Mouse (Mus musculus): ENCODE measurements at regions not wholly inside any gene's neighbourhood (a gene's known extent, or its start where the extent isn't known, plus 50 kb on each side); places are given as distances from the start of the nearest gene placed in this dataset.

DNA sequence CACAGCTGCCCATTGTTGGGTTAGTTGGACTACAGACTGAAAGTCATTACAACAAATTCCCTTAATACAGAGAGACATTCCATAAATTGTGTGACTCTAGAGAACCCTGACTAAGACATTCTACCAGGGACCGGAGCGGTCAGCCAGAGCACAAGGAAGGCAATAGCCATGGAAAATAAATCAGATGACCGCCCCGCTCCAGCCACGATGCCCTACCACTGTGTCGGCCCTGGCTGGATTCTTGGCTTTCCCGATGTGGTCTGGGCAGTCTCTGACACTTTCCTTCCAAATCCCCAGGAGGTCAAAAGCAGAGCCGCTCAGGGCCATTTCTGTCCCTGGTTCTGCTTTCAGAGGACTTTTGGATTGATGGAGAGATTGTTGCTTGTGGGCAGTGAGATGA, 57.8 kb downstream of the Lsm3 start:
- DNase-seq: no peak

DNA sequence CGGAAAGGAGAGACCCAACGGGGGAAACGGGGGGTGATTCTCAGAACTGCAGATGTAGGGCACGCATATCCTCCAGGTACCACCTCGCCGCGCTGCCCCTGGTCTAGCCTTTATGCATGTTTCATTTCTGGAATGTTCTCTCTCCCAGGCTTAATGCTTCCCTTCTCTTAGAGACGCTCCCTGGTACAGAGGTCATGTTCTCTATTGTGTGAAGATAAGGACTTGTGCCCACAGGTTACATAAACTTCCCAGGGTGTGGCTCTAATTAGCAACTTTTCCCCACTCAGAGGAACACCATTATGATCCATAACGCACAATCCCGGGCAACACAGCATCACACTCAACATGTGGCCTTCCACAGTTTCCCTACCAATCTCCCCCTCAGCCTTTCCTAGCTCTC, 58.7 kb downstream of the Lsm3 start:
- DNase-seq: no peak

DNA sequence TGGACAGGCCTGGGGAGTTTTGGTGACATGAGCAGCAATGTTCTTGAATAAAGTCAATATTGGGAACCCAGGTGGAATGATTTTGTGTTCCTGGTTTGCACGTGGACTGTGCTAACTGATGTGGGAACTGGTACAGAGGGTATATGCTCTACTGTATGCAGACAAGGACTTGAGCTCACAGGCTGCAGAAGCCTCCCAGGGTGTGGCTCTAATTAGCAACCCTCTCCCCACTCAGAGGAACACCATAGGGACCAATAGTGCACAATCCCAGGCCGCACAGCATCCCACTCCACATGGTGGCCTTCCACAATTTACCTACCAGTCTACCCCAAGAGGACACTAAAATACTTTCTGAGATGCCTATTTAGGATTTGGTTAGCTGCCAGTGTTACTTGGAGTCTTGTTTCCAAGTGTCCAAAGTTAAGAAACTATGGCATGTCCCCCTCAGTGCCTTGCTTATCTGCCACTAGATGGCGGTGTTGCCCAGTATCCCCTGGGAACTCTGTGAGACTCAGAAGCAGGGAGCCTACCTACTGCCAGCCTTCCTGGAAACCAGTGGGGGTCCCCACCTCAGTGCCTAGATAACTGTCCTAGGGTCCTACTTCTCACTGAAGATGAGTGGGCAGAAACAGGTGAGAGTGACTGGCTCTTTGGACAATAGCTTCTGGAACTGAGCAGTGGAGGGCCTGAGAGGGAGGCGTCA, 60.1 kb downstream of the Lsm3 start:
- DNase-seq: peak; percentile 70

DNA sequence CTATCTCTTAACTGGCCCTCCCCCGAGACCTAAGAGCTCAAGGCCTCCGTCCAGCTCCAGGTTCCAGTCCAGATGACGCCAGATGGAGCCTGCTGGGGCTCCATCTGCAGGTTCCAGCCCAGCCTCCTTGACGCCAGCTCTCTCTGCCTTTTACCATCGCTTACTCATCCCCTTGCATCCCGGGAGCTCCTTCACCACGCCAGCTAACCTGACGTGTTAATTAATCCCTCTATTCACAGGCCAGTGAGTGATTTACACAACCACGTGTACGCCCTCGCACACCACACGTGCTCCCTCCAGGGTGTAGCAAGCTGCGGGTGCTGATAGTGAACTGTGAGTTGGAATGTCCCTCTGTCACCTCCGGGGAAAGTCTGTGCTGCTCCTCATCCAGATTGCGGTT, 61.2 kb downstream of the Lsm3 start:
- peak; percentile 52 for DNase-seq

DNA sequence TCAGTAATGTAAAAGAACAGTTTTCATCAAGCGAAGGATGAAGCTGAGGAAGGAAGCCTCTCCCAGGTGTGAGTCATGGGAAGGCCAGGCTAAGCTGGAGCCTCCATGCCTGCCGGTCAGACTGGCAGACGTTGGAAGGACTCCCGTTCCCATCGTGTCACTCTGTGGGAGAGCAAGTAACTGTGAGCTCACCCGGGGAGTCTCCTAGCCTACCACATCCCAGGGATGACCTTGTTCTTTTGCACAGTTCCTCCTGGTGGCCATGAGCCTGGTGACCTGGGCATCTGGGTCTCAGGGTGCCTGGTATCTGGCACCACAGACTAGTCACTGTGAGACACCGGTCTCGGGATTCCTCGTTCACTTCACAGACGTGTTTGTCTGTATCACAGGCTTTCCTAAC, 63.9 kb downstream of the Lsm3 start:
- no peak for DNase-seq

DNA sequence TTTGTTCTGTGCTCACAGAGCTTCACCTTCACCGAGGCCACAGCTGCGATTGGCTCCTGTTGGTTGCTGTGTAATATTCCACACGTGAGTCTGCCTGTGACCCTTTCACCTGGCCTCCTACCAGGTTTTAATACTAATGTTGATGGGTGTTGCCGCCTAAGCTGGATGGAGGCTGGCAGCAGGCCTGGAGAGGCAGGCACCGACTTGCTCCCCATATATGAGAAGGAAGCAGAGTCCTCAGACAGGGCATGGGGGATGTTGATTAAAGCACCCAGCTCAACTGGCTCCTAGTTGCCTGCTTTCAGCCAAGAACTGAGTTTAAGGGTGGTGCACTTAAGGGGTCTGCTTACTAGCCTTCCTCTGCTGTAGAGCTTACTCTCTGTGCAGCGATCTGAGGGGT, 64.9 kb downstream of the Lsm3 start:
- no peak for DNase-seq

DNA sequence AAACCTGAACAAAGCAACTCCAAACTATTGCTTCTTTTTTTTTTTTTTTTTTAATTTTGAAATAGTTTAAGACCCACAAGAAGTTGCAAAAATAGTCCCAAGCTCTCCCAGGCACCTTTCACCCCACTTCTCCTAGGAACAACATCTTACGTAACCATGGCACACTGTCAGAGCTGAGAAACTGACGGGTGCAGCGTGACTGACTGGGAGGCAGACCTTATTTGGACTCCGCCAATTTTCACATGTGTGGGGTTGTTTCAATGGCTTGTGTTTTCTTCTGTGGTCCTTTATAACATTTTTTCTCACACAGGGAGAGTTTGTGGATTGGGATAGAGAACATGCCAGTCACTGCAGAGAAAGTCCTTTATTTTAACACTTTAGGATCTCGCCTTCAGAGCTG, 66.6 kb downstream of the Lsm3 start:
- no peak for DNase-seq

DNA sequence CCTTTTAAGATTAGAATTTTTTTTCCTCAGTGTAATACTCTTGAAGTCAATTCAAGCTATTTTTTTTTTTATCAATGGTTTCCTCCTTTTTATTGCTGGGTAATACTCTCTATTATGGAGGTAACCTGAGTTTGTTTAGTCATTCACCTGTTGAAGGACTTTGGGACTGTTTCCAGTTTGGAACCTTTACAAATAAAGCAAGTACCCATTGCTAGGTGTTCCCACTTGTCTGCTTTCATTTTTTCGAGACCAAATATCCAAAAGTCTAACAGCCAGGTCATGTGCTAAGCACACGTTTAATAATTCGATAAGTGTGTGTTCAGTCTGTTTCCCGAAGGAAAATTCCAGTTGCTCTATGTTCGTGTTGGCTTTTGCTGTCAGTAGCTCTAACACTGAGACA, 67.6 kb downstream of the Lsm3 start:
- DNase-seq: no peak

DNA sequence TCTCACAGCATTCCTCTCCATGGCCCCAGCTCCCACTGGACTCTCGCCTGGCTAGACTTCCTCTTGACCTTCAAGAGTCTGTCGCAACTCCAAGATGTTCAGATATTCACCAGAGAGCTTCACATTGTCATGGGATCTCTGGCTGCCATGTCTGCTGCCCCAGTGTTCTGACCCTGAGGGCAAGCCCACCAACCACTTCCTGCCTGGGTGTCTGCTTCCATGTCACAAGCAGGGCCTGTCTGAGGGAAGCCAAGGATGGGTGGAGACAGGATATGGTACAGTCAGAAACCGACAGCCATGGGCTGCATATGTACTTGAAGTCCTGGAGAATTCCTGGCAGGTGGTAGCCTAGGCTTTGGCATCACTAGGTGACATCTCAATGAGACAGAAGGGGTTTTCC, 69.8 kb downstream of the Lsm3 start:
- no peak for DNase-seq

DNA sequence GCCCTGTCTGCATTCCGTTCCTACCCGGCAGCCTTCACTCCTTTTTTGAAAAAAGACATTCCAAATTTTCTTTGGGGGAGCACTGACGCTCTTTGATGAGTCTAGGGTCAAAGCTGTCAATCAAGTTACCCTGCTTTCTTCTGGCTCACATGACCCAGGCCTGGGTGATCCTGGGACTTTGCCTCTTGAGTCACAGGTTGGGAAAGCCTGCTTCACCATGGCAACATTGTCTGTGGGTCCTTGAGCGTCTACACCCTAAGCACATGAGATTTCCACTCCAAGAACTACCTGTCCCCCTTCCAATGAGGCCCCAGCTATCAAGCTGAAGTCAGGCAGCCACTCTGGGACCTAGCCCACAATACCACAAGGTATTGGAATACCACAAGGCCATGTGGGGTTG, 73.5 kb downstream of the Lsm3 start:
- no peak for DNase-seq

DNA sequence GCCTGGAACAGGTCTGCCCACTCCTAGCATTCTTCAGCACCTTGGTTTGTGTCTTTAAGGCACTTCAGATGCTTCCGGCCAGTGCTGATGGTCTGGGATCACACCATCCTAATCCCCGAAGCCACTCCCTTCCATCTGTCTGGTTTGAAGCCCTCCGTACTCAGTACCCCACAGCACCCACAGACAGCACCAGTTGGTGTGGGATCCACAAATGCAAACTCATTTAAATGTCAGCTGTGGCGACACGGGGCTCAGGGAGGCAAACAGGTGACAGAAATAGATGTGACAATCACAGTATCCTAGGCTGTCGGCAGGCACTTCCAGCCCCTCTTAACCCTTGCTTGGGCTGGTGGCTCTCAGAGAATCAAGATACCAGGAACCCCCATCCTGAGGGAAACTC, 74.7 kb downstream of the Lsm3 start:
- no peak for DNase-seq

DNA sequence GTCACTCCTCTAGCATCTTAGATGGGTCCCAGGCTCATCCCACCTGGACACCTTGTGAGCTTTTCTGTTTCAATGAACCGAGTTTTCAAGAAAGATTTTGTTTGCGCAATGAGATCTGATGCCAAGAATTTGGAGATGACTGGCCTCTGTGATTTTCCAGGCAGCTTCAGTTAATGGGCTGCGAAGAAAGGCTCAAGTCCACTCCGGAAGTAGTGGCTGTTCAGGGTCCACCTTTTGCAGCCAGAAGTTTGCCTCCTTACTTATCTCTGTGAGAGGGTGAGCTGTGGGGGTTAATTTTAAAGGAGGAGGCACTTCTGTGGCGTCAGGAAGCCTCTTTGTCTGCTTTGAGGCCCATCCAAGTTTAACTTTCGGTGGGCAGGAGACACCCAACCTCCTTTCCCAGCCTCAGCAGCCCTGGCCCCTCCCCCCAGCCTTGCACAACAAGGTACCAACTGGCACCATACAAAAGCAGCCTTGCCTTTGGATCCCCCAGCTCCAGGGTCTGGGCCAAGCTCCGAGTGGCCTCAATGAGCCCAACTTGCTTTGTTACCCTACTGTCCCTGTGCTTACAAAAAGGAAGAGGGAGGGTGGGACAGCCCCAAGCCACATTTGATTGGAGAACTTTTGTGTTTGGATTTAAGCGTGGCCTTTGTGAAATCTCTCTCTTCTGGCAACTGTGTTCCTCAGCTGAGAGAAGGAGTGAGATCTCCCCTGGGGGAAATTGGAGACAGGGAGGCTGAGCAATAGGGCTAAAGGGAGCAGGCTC, 75.3 kb downstream of the Lsm3 start:
- DNase-seq: no peak

DNA sequence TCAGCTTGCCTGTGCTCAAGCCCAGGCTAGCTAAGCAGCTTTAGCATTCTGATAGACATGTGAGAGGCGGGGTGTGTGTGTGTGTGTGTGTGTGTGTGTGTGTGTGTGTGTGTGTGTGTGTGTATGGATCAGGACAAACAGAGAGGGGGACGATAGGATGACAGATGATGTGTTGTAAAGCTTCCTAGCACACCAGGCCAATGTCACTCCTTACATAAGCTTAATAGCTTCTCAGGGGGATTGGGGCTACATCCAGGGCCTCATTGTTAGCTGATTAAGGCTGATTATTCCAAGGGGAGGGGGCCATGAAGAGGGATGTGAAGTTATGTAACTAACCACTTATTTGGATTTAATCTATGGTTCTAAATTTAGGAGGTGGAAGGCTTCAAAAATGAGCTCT, 76.9 kb downstream of the Lsm3 start:
- DNase-seq: no peak

DNA sequence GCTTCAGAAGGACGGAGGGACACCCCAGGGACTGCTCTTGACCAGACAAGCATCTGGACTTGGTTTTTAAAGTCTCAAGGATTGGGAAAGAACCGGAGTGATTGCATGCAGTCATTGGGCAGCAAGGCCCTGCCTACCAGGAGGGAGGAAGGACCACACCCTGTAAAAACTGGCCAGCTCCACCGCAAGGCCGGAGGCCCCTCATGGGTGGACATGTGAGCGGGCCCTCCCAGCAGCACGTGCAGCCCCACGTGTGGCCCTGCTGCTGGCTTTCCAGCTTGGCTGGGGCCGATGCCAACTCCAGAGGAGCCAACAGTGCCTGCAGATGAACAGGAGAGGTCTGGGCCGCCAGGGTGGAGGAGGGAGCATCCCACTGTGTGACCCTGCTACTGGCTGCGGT, 83.2 kb downstream of the Lsm3 start:
- DNase-seq: peak; percentile 55

DNA sequence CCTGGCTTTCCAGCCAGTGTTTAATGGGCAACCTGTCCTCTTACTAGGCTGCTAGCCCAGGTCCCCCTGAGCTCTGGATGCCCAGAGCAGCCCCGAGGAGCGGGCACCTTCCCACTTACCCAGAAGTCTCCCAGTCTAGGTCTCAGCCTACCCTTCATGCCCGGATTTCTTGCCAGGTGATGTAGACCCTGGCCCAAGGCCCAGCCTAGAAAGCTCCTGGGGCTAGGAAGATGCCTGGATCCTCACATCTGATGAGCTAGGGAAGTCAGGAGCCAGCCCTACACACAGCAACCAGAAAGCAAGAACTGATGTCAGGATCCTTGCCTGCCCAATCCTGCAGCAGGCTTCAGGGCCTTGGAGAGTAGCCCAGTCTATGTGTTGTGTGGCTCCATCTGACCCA, 83.7 kb upstream of the Slc6a6 start:
- DNase-seq: no peak

DNA sequence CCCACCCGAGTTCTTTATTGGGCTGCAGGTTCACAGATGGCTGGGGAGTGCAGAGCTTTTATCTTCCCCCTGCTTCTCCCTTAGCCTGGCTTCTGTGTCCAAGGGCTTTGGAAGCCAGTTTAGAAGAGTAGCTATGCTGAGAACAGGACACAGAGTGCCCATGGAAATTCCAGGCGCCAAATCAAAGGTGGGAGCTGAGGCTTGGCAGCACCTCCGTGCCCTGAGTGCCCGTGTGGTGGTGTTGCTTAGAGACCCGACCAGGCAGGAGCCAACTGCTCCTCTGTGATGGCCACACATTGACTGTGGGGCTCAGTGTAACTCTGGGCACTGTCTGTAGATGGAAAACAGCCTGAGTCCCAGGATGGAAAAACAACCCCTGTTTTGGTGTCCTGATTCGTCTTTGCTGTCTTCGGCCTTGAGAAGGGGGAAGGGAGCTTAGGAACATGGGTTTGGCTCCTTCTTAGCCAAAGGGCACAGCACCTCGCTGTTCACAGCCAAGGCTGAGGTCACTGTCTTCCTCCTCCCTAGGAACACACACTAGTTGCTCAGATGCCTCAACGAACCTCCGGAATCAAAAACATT, 77.1 kb upstream of the Slc6a6 start:
- DNase-seq: no peak

DNA sequence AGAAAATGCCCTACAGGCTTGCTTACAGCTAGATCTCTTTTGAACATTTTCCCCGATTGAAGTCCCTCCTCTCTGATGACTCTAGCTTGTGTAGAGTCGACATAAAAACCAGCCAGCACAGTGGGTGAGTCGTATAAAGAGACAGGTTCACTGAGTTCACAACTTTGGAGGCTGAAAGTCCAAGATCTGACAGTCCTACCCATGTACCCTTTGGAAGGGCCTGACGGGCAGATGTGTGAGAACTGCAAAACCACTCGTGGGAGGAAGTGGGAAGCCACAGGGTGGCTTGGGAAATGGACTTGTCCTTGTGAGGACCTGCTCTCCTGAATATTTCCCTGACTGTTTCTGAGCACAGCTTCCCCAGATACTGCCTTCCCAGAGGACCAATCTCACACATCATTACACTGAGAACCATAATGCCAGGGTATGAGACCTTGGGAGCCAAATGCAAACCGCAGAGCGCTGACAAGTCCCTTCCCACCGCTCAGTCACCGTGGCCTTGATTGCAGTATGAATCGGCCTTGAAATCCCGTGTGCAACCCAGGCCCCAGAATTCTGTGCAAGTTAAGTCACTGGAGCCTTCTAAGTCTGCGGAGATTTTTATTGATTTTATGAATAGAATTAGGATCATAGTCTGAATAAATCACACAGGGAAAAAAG, 76.1 kb upstream of the Slc6a6 start:
- no peak for DNase-seq

DNA sequence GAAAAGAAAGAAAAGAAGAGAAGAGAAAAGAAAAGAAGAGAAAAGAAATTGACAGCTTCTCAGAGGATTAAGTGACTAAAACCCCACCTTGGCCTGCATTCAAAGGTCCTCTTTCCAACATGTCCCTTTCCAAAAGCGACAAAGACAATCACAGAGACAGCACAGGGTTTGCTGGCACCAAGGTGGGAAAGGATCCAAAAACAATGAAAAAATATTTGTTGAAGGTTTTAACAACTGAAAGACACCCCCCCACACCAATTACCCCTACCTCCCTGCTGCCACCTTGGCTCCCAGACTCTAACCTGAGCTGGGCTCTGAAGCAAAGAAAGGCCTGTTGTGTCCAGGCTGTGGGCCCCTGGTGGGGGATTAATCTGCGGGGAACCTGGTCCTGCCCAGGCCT, 74.2 kb upstream of the Slc6a6 start:
- no peak for DNase-seq

DNA sequence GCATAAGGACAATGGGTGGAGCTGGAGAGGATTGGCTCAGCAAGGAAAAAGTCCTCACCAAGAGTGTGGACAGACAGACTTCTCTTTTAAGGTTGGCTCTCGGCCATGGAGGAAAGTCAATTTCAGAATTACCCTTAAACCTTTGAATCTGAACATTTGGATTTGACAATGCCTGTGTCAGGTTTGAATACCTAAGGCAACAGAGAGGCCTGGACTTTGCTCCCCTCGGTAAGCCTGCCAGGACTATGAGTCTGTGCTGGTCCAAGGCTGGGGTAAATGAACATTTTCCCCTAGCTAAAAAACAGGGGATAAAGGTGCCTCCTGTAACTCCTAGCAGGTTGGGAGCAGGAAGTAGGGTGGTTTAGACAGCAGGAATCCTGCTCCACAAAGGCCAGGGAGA, 68.8 kb upstream of the Slc6a6 start:
- DNase-seq: no peak

DNA sequence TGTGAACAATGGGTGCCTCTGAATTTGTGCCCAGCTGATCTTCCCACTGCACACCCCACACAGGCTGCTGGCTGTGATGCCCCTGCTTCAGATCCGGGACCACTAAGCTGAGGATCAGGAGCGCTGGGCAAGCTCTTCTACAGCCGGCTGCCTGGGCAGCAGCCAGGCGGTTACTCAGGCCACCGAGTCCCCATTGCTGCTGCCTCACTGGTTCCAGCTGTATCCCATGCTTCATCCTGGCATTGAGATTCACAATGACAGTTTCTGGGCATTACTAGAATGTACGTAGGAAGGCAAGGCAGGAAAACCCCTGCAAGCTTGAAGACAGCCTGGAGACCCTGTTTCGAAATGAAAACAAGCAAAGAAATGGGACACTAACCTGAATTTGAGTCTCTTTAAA, 67.3 kb upstream of the Slc6a6 start:
- DNase-seq: peak; percentile 19

DNA sequence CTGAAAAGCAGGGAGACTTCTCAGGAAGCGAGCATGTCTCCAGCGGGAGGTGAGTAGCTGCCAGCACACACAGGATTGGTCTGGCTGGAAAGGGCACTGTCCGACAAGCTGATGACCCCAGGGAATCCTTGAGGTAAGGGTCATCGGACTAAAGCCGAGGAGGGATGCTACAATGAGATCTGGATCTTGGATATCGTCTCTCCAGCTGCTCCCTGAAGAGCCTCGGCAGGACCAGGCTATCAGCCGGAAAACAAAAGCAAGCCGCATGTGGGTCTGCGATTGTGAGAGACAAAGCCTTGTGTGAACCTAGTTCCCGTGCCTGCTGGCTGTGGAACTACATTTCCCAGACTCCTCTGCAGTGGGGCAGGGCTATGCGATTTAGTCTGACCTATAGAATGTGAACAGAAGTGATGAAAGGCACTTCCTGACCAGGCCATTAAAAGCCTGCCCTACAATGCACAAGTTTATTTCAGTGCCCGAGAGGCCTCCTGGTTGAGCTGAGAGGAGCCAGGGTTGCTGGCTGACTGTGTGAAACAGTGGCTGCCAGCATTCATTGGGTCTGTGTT, 66.7 kb upstream of the Slc6a6 start:
- peak; percentile 54 for DNase-seq

DNA sequence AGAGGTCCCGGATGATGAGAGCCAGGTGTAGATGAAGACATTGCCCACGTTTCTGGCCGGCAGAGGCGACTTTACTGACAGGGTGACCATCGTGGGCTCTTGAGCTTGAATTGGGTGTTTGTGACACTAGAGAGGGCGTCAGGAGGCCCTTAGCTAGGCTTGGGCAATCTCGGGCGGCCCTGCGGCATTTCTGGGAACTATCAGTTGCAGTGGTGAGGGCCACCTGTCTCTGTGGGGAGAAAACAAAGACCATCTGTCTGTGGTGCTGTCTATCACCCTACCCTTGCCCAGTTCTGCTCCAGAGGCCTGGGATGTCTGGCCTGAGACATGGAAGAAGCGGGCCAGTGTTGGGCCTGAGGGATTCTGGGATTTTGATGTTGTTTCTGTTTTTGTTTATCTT, 66.2 kb upstream of the Slc6a6 start:
- no peak for DNase-seq

DNA sequence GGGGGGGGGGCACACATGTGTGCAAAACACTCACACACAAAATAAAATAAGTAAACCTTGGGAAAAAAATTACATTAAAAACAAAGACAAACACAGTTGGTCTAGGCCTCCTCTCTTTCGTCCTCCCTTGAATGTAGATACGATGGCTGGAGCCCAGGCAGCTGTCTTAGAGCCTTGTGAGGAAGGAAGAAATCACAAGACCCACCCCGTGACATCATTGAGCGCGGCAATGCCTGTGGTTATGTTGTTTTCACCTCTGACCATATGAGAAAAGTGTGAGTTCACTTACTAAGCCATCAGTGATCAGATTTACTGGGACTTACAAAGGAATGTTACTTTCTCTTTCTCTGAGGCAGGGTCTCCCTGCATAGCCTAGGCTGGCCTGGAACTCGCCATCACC, 64.8 kb upstream of the Slc6a6 start:
- no peak for DNase-seq

Data from right cerebral cortex, postnatal 25 days (tissue).